Mouse (Mus musculus): ENCODE measurements at regions not wholly inside any gene's neighbourhood (a gene's known extent, or its start where the extent isn't known, plus 50 kb on each side); places are given as distances from the start of the nearest gene placed in this dataset.

DNA sequence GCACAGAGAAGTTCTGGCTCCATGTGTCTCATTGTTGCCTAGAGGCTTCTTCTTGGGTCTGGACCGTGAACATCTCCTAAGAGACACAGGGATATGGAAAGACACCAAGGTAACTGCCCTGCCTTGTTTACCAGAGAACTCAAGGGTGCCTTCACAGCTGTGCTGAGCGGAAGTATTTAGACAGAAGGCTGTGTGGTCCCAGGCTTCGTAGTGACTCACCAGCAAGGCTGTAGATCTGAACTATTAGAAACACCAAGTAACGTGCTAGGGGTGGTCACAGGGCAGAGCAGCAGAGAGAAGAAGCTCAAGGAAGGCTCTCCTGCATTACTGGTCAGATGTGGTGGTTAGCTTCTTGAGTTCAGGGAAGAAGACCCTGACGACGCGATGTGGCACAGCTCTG lies 51.6 kb upstream of the Lpp start:
- Histone ChIP-seq H3K27me3 (ENCODE audit: control insufficient read depth, insufficient read depth, low read length) (no peaks in the 10 kb centered on the region), H3K4me3 (ENCODE audit: low read depth, low read length) (no peak overlapping the region), H3K36me3 (ENCODE audit: control insufficient read depth, insufficient read depth, low read length) (no peaks in the 10 kb centered on the region), H3K4me1 (replicated peaks; ENCODE audit: control insufficient read depth, insufficient read depth, low read length) (no peaks in the 10 kb centered on the region), H3K9ac (ENCODE audit: low read length) (no peak overlapping the region), H3K9me3 (ENCODE audit: control insufficient read depth, low read length) (no peaks in the 10 kb centered on the region), H3K4me2 (ENCODE audit: low read depth, low read length, severe bottlenecking) (no peak overlapping the region), H3K27ac (ENCODE audit: low read depth, low read length) (no peak overlapping the region)
- 90% methylated on average over 7 of the region's 7 CpGs for WGBS
- no peak for DNase-seq (ENCODE audit: low spot score)
- no peak for ATAC-seq (replicated peaks; ENCODE audit: low FRiP score)

DNA sequence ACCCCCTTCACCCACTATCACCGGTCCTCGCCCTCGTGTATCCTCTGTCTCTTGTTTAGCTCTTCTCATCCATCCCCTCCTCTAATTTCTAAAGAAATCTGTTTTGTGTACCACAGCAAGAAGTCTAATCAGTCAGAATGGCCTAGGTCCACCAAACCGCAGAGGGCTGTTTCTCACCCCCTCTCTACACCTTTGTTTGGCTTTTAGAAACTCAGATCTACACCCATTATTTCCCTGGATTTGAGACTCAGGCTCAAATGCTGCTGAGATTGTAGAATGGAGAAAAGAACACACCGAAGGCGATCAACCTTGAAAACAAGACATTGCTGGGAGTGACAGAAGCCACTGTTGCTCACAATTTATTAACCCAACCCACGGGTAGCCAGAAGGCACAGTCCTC lies 52.7 kb upstream of the Lpp start:
- Histone ChIP-seq H3K4me3 (ENCODE audit: low read depth, low read length) (no peak overlapping the region), H3K27ac (ENCODE audit: low read depth, low read length) (no peak overlapping the region), H3K4me2 (ENCODE audit: low read depth, low read length, severe bottlenecking) (no peak overlapping the region), H3K27me3 (ENCODE audit: control insufficient read depth, insufficient read depth, low read length) (no peaks in the 10 kb centered on the region), H3K36me3 (ENCODE audit: control insufficient read depth, insufficient read depth, low read length) (no peaks in the 10 kb centered on the region), H3K4me1 (replicated peaks; ENCODE audit: control insufficient read depth, insufficient read depth, low read length) (no peaks in the 10 kb centered on the region), H3K9ac (ENCODE audit: low read length) (no peak overlapping the region), H3K9me3 (ENCODE audit: control insufficient read depth, low read length) (no peaks in the 10 kb centered on the region)
- WGBS, result 59% methylated on average over 7 of the region's 7 CpGs
- DNase-seq (ENCODE audit: low spot score) (no peak), ATAC-seq (replicated peaks; ENCODE audit: low FRiP score) (no peak)

DNA sequence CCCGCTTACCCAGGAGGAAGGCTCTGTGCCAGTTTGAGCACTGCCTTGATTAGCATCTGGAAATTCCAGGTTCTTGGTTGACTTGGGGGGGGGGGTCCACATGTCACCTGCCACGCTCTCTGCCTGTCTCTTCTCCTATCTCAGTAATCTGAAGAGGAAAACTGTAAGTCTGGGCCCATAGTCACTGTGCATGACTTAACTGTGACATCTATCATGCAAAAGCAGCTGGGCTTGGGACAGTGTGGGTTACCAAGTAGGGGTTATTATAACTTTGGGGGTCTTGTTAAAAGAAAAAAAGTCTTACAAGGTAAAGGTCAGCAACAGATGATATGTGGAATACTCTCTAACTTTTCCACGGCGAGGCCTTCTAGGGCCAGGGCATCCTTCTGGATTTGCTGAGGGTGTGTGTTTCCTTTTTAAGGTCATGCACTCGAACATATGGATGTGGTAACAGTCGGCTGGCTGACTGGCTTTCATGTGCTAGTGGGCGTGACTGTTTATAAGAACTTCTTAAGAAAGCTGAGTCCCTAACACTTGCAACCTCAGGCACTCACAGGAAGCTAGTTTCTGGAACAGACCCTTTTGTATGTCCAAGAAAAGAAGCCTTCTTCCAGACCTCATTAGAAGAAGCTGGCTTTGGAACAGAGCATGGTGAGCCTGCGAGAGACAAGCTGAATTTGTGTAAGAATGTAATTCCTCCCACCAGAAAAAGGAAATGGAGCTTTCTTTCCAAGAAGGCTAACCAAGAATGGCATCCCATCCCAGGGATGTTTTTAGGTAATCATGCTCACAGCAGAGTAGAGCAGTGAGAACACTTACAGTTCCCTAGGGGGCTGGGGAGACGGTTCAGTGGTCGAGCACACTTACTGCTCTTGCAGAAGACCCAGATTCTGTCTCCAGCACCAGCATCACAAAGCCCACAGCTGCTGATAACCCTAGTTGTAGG lies 53.7 kb upstream of the Lpp start:
- Histone ChIP-seq H3K9me3 (ENCODE audit: control insufficient read depth, low read length) (no peaks in the 10 kb centered on the region), H3K27me3 (ENCODE audit: control insufficient read depth, insufficient read depth, low read length) (no peaks in the 10 kb centered on the region), H3K4me2 (ENCODE audit: low read depth, low read length, severe bottlenecking) (no peak overlapping the region), H3K4me1 (replicated peaks; ENCODE audit: control insufficient read depth, insufficient read depth, low read length) (no peaks in the 10 kb centered on the region), H3K36me3 (ENCODE audit: control insufficient read depth, insufficient read depth, low read length) (no peaks in the 10 kb centered on the region), H3K4me3 (ENCODE audit: low read depth, low read length) (no peak overlapping the region), H3K9ac (ENCODE audit: low read length) (no peak overlapping the region), H3K27ac (ENCODE audit: low read depth, low read length) (no peak overlapping the region)
- ATAC-seq (replicated peaks; ENCODE audit: low FRiP score), result no peak
- WGBS, result 60% methylated on average over 10 of the region's 10 CpGs
- no peak for DNase-seq (ENCODE audit: low spot score)

DNA sequence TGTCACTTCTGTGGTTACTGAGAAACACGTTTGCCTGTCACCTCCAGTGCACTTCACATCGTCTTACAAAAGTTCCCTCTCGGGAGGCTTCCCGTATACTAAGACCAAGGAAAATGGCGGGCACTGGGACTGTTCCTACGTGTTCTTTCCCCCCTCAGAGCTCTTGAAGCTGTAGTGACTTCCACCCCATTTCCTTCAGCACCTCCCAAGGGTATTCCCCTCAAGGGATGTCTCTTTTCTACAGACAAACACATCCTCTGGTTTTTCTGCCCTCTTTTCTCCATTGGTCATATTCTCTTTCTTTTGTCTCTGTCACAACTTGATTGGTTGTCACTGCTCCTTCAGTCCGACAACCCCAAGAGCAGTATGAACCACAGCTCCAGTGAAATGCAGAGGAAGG lies 54.9 kb upstream of the Lpp start:
- Histone ChIP-seq H3K4me1 (replicated peaks; ENCODE audit: control insufficient read depth, insufficient read depth, low read length) (no peaks in the 10 kb centered on the region), H3K27ac (ENCODE audit: low read depth, low read length) (no peak overlapping the region), H3K36me3 (ENCODE audit: control insufficient read depth, insufficient read depth, low read length) (no peaks in the 10 kb centered on the region), H3K4me2 (ENCODE audit: low read depth, low read length, severe bottlenecking) (no peak overlapping the region), H3K27me3 (ENCODE audit: control insufficient read depth, insufficient read depth, low read length) (no peaks in the 10 kb centered on the region), H3K4me3 (ENCODE audit: low read depth, low read length) (no peak overlapping the region), H3K9ac (ENCODE audit: low read length) (no peak overlapping the region), H3K9me3 (ENCODE audit: control insufficient read depth, low read length) (no peaks in the 10 kb centered on the region)
- no peak for DNase-seq (ENCODE audit: low spot score)
- WGBS, result 88% methylated on average over 7 of the region's 7 CpGs
- ATAC-seq (replicated peaks; ENCODE audit: low FRiP score), result no peak

DNA sequence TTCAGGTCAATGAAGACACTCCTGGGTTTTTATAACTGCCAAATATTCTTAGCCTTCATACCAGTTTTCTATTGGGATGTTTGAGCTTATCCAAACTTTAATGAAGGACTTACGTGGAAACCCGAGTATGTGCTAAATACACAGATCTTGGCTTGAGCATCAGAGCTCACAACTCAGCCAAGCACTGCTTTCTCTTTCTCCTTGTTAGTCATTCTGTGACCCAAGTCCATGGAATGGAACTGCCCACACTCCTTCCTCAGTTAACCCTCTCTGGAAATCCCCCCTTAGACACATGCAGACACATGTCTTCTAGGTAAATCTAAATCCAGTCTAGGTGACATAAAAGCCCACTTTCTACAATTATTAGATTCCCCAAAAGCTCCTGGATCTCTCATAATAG lies 58.9 kb upstream of the Lpp start:
- 95% methylated on average over 2 of the region's 2 CpGs for WGBS

DNA sequence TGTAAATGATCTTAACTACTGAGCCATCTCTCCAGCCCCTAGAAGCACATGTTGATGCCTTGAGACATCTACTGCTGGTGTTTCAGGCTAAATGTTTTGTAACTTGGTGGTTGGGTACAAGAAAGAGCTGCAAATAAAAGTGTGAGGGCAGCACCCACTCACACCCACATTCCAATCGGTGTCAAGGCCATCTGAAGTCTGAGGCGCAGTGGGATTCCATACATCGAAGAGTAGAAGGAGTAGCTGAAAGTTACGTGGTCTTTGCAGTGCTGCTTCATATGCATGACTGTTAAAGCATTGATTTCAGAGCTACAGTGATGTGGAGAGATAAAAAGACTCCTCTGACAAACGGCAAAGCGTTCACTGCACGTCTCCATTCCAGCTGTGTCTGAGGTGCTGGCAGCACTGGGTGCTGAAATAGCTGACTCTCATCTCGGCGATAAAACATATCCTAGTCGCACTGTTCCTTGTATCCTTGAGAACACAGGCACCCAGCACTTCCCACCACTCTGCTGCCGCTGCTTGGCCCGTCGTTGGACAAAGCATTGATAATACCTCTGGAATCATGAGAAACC lies 61.8 kb upstream of the Lpp start:
- Histone ChIP-seq H3K9ac (ENCODE audit: low read length) (no peak overlapping the region), H3K27ac (ENCODE audit: low read depth, low read length) (no peak overlapping the region), H3K27me3 (ENCODE audit: control insufficient read depth, insufficient read depth, low read length) (no peaks in the 10 kb centered on the region), H3K36me3 (ENCODE audit: control insufficient read depth, insufficient read depth, low read length) (no peaks in the 10 kb centered on the region), H3K9me3 (ENCODE audit: control insufficient read depth, low read length) (no peaks in the 10 kb centered on the region), H3K4me1 (replicated peaks; ENCODE audit: control insufficient read depth, insufficient read depth, low read length) (no peaks in the 10 kb centered on the region), H3K4me3 (ENCODE audit: low read depth, low read length) (no peak overlapping the region), H3K4me2 (ENCODE audit: low read depth, low read length, severe bottlenecking) (no peak overlapping the region)
- no peak for DNase-seq (ENCODE audit: low spot score)
- ATAC-seq (replicated peaks; ENCODE audit: low FRiP score), result no peak
- WGBS, result 91% methylated on average over 13 of the region's 13 CpGs

More for the DNA sequence above, 58.9 kb upstream of the Lpp start:
- ATAC-seq (replicated peaks; ENCODE audit: low FRiP score), result no peak
- Histone ChIP-seq H3K9ac (ENCODE audit: low read length) (no peak overlapping the region), H3K27me3 (ENCODE audit: control insufficient read depth, insufficient read depth, low read length) (no peaks in the 10 kb centered on the region), H3K9me3 (ENCODE audit: control insufficient read depth, low read length) (no peaks in the 10 kb centered on the region), H3K4me3 (ENCODE audit: low read depth, low read length) (no peak overlapping the region), H3K36me3 (ENCODE audit: control insufficient read depth, insufficient read depth, low read length) (no peaks in the 10 kb centered on the region), H3K4me1 (replicated peaks; ENCODE audit: control insufficient read depth, insufficient read depth, low read length) (no peaks in the 10 kb centered on the region), H3K27ac (ENCODE audit: low read depth, low read length) (no peak overlapping the region), H3K4me2 (ENCODE audit: low read depth, low read length, severe bottlenecking) (no peak overlapping the region)
- no peak for DNase-seq (ENCODE audit: low spot score)

DNA sequence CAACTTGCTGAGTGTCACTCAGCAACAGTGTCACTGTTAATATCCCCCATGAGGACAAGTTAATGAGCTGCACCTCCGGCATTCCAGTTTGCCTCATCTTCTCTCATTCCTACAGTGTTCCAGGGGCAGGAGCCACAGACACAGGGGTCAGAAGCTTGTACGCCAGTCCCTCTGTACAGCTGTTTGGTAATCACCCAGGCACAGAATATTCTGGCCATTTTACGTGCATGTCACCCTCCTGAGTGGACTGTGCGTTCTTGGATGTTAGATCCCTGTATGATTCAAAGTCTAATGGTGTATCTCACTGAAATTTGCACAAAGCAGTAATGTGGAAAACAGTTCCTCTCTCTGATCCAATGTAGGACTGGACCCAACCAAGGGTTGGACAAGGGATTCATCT lies 66.7 kb upstream of the Lpp start:
- H3K4me1 ChIP-seq (replicated peaks; ENCODE audit: control insufficient read depth, insufficient read depth, low read length), result no peaks in the 10 kb centered on the region
- no peaks in the 10 kb centered on the region for H3K9me3 ChIP-seq (ENCODE audit: control insufficient read depth, low read length)
- no peak for ATAC-seq (replicated peaks; ENCODE audit: low FRiP score)
- H3K36me3 ChIP-seq (ENCODE audit: control insufficient read depth, insufficient read depth, low read length), result no peaks in the 10 kb centered on the region
- H3K4me2 ChIP-seq (ENCODE audit: low read depth, low read length, severe bottlenecking), result no peak overlapping the region
- no peak overlapping the region for H3K27ac ChIP-seq (ENCODE audit: low read depth, low read length)
- DNase-seq (ENCODE audit: low spot score), result no peak
- no peaks in the 10 kb centered on the region for H3K27me3 ChIP-seq (ENCODE audit: control insufficient read depth, insufficient read depth, low read length)
- WGBS, result 86% methylated on average over 4 of the region's 4 CpGs
- no peak overlapping the region for H3K9ac ChIP-seq (ENCODE audit: low read length)
- no peak overlapping the region for H3K4me3 ChIP-seq (ENCODE audit: low read depth, low read length)

DNA sequence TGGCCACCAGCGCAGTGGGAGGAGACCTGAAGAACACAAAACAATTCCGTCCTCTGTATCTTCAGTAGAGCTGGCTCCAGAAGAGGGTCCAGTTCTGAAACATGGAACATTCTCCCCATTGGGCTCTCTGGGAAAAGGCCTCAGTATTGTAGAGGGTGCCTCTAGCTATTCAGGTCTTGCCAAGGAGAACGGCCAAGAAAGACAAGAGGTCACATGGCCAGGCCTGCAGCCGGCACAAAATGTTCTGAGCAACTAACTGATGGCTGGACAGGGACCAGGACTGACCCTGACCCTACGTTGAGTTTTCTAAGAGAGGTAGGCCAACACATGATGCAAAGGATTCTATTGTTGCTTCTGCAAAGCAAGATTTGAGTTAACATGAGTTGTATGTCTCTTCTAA lies 67.3 kb upstream of the Lpp start:
- Histone ChIP-seq H3K4me2 (ENCODE audit: low read depth, low read length, severe bottlenecking) (no peak overlapping the region), H3K4me3 (ENCODE audit: low read depth, low read length) (no peak overlapping the region), H3K4me1 (replicated peaks; ENCODE audit: control insufficient read depth, insufficient read depth, low read length) (no peaks in the 10 kb centered on the region), H3K9me3 (ENCODE audit: control insufficient read depth, low read length) (no peaks in the 10 kb centered on the region), H3K27me3 (ENCODE audit: control insufficient read depth, insufficient read depth, low read length) (no peaks in the 10 kb centered on the region), H3K27ac (ENCODE audit: low read depth, low read length) (no peak overlapping the region), H3K36me3 (ENCODE audit: control insufficient read depth, insufficient read depth, low read length) (no peaks in the 10 kb centered on the region), H3K9ac (ENCODE audit: low read length) (no peak overlapping the region)
- WGBS, result 92% methylated on average over 5 of the region's 5 CpGs
- DNase-seq (ENCODE audit: low spot score), result no peak
- ATAC-seq (replicated peaks; ENCODE audit: low FRiP score), result no peak

DNA sequence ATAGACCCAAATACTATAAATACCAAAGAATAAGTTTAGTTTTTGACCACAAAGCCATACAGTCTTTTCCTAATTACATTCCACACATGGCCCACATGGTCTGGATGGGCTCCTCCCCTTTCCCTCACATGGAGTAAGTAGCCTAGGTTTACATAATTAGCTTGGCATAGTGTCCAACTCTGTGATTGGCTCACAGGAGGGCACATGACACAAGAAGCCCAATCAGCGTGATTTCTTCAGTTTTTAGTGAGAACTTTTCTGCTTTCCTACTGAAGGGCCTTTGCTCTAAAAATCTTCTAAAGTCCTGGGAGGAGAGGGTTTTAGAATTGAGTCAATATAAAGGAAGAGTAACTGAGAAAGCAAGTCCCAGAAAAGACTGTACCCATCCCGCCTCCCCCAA lies 68.4 kb upstream of the Lpp start:
- Histone ChIP-seq H3K36me3 (ENCODE audit: control insufficient read depth, insufficient read depth, low read length) (no peaks in the 10 kb centered on the region), H3K9ac (ENCODE audit: low read length) (no peak overlapping the region), H3K9me3 (ENCODE audit: control insufficient read depth, low read length) (no peaks in the 10 kb centered on the region), H3K4me3 (ENCODE audit: low read depth, low read length) (no peak overlapping the region), H3K27me3 (ENCODE audit: control insufficient read depth, insufficient read depth, low read length) (no peaks in the 10 kb centered on the region), H3K27ac (ENCODE audit: low read depth, low read length) (no peak overlapping the region), H3K4me1 (replicated peaks; ENCODE audit: control insufficient read depth, insufficient read depth, low read length) (no peaks in the 10 kb centered on the region), H3K4me2 (ENCODE audit: low read depth, low read length, severe bottlenecking) (no peak overlapping the region)
- DNase-seq (ENCODE audit: low spot score), result no peak
- no peak for ATAC-seq (replicated peaks; ENCODE audit: low FRiP score)
- 83% methylated on average over 2 of the region's 2 CpGs for WGBS
